Mouse (Mus musculus): Measurements from ENCODE around the gene Adora2b. TPM values are rescaled to one million over a fixed set of nuclear protein-coding genes. Genes with fewer than 3 reads are reported as not detected.
A peak's percentile ranks its signal among the peaks of the same experiment; 100 is the strongest.

The Adora2b gene
- polyA plus RNA-seq, 1 experiment from 2014 or later: 12.0 TPM

DNA sequence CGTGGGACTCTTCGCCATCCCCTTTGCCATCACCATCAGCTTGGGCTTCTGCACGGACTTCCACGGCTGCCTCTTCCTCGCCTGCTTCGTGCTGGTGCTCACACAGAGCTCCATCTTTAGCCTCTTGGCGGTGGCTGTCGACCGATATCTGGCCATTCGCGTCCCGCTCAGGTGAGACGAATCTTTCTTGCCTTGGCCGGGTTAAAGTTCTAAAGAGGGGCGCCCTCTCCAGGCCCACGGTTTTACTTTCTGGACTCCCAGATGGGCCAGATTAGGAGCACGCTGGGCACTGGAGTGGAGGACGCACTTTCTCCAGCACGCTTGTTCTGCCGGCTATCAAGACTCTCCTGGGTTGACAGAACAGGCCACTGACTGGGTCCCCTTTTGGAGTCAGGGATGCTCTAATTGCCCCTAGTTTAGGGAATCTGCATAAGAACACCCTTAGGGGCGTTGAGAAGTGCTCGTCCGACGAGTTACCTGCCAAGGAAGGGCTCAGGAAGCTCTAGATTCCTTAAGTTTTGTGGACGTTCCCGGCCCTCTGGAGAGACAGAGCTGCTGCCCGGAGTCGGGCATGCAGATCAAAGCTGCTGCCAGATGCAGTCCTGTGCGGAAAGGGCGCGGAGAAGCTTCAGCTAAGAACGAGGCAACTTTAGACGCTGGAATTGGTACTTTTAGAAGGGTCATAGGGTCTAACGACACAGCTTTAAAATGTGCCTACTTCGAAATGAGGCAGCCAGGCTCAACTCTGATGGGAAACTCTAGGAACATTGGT, 668 bp downstream of the Adora2b start:
- Histone ChIP-seq H3K27me3 (replicated peaks; ENCODE audit: control insufficient read depth, insufficient read depth, low read length) (no peaks in the 10 kb centered on the region), H3K4me3 (ENCODE audit: low read depth, low read length) (peak overlapping the region; percentile 65), H3K9me3 (ENCODE audit: control insufficient read depth, low read length) (no peaks in the 10 kb centered on the region), H3K27ac (replicated peaks; ENCODE audit: low read depth, low read length) (peak overlapping the region; percentile 28; the same call in 1 of the 2 replicates), H3K4me2 (ENCODE audit: low read depth, low read length) (peak overlapping the region; percentile 98), H3K4me1 (ENCODE audit: control insufficient read depth, insufficient read depth, low read length) (peaks cover 17% of the 10 kb centered on the region), H3K36me3 (ENCODE audit: control insufficient read depth, insufficient read depth, low read length) (no peaks in the 10 kb centered on the region), H3K9ac (ENCODE audit: low read depth, low read length) (peak overlapping the region; percentile 68)
- WGBS: 3% methylated on average over 35 of the region's 35 CpGs
- ATAC-seq (ENCODE audit: low read depth) (peak; percentile 20), DNase-seq (ENCODE audit: low spot score) (peak; percentile 26)

DNA sequence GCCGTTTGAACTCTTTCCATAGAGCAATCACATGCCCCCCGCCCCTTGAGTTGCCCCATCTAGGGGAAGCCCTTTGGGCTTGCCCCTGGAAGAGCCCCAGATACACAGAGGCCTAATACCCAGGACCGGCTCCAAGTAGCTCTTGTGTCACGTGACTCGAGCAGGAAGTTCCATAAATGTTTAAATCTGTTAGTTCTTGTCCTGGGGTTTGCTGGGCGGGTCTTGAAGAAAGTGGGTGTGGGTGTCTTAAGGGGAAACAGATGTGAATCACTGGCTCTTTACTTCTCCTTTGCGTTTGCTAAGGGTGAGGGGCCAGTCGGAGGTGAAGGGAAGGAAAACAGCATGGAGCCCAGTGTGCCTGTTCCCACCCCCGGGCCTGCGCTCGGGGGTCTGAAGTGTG, 2.3 kb downstream of the Adora2b start:
- peak overlapping the region; percentile 67 for H3K27ac ChIP-seq (replicated peaks; ENCODE audit: low read depth, low read length)
- H3K36me3 ChIP-seq (ENCODE audit: control insufficient read depth, insufficient read depth, low read length): no peaks in the 10 kb centered on the region
- H3K4me3 ChIP-seq (ENCODE audit: low read depth, low read length): peak overlapping the region; percentile 65
- H3K4me2 ChIP-seq (ENCODE audit: low read depth, low read length): peak overlapping the region; percentile 98
- ATAC-seq (ENCODE audit: low read depth) (peak; percentile 56), DNase-seq (ENCODE audit: low spot score) (peak; percentile 94)
- H3K4me1 ChIP-seq (ENCODE audit: control insufficient read depth, insufficient read depth, low read length): peaks cover 17% of the 10 kb centered on the region
- H3K9me3 ChIP-seq (ENCODE audit: control insufficient read depth, low read length): no peaks in the 10 kb centered on the region
- peak overlapping the region; percentile 31 for H3K9ac ChIP-seq (ENCODE audit: low read depth, low read length)
- 9% methylated on average over 11 of the region's 11 CpGs for WGBS
- H3K27me3 ChIP-seq (replicated peaks; ENCODE audit: control insufficient read depth, insufficient read depth, low read length): no peaks in the 10 kb centered on the region

DNA sequence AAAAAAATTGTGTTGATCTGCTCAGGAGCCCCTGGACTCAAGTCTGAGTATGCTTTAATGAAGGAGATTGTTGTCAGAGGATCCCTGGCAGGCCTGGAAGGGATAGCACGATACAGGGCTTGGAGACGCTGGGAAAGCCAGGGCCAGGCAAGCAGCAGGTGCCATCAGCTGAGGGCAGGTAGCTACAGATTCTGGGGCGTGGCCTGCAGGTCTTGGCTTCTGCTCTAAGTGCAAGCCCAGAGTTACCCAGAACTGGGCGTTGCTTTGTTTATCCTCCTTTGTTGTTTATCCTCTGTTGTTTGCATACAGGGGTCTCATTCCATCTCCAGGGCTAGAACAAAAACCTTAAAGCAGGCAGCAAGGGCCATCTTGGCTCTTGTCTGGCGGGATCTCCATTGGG, 4.6 kb downstream of the Adora2b start:
- H3K4me2 ChIP-seq (ENCODE audit: low read depth, low read length): no peak overlapping the region
- H3K9me3 ChIP-seq (ENCODE audit: control insufficient read depth, low read length): no peaks in the 10 kb centered on the region
- H3K9ac ChIP-seq (ENCODE audit: low read depth, low read length): no peak overlapping the region
- H3K27ac ChIP-seq (replicated peaks; ENCODE audit: low read depth, low read length): no peak overlapping the region
- H3K4me3 ChIP-seq (ENCODE audit: low read depth, low read length): no peak overlapping the region
- H3K36me3 ChIP-seq (ENCODE audit: control insufficient read depth, insufficient read depth, low read length): no peaks in the 10 kb centered on the region
- no peaks in the 10 kb centered on the region for H3K27me3 ChIP-seq (replicated peaks; ENCODE audit: control insufficient read depth, insufficient read depth, low read length)
- no peak for DNase-seq (ENCODE audit: low spot score)
- H3K4me1 ChIP-seq (ENCODE audit: control insufficient read depth, insufficient read depth, low read length): peaks cover 17% of the 10 kb centered on the region
- 57% methylated on average over 5 of the region's 5 CpGs for WGBS
- ATAC-seq (ENCODE audit: low read depth): no peak

DNA sequence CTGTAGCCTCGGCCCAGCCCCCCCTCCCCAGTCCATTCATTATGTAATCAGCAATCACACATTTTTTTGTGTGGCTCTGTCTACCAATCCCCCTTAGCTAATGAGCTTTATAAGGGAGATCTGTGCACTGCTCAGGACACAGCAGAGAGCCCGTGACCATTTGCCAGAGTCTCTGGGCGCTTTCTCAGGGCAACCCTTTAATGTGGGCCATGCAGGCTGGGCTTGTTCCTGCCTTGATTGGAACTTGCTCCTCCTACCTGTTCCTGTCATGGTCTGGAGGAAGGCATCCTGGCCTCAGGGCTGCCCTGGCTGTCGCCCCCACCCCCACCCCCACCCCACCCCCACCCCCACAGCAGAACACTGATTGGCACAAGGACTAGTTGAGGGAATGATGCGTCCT, 10.4 kb downstream of the Adora2b start:
- Histone ChIP-seq H3K36me3 (ENCODE audit: control insufficient read depth, insufficient read depth, low read length) (no peaks in the 10 kb centered on the region), H3K27ac (replicated peaks; ENCODE audit: low read depth, low read length) (no peak overlapping the region), H3K4me3 (ENCODE audit: low read depth, low read length) (no peak overlapping the region), H3K4me1 (ENCODE audit: control insufficient read depth, insufficient read depth, low read length) (0 out of 2 replicates have a peak, but pooled peaks cover 3% of the 10 kb centered on the region), H3K27me3 (replicated peaks; ENCODE audit: control insufficient read depth, insufficient read depth, low read length) (no peaks in the 10 kb centered on the region), H3K9ac (ENCODE audit: low read depth, low read length) (no peak overlapping the region), H3K9me3 (ENCODE audit: control insufficient read depth, low read length) (no peaks in the 10 kb centered on the region), H3K4me2 (ENCODE audit: low read depth, low read length) (no peak overlapping the region)
- no peak for ATAC-seq (ENCODE audit: low read depth)
- DNase-seq (ENCODE audit: low spot score): no peak
- WGBS: 46% methylated on average over 5 of the region's 5 CpGs

DNA sequence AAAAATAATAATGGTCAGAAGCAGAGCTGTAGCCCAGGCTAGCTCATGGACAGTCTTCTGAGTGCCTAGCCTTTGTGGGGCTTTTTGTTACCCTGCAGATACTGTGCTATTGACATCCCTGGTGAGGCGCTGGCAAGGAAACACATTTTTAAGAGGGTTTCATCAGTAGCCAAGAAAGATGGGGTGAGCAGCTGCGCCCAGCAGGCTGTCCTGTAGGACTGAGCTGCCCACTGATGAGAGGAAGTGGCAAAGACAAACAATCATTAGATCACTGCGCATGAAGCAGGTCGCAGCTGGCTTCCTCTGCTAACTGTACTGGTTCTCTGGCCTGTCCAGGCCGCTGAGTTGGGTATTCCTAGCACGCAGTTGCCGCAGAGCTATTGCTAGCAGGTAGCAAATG, 14.8 kb downstream of the Adora2b start:
- WGBS: 70% methylated on average over 7 of the region's 7 CpGs
- no peaks in the 10 kb centered on the region for H3K27me3 ChIP-seq (replicated peaks; ENCODE audit: control insufficient read depth, insufficient read depth, low read length)
- H3K9ac ChIP-seq (ENCODE audit: low read depth, low read length): no peak overlapping the region
- no peak overlapping the region for H3K4me2 ChIP-seq (ENCODE audit: low read depth, low read length)
- no peaks in the 10 kb centered on the region for H3K9me3 ChIP-seq (ENCODE audit: control insufficient read depth, low read length)
- H3K27ac ChIP-seq (replicated peaks; ENCODE audit: low read depth, low read length): no peak overlapping the region
- 0 out of 2 replicates have a peak, but pooled peaks cover 6% of the 10 kb centered on the region for H3K36me3 ChIP-seq (ENCODE audit: control insufficient read depth, insufficient read depth, low read length)
- ATAC-seq (ENCODE audit: low read depth) (no peak), DNase-seq (ENCODE audit: low spot score) (no peak)
- no peak overlapping the region for H3K4me3 ChIP-seq (ENCODE audit: low read depth, low read length)
- H3K4me1 ChIP-seq (ENCODE audit: control insufficient read depth, insufficient read depth, low read length): 0 out of 2 replicates have a peak, but pooled peaks cover 3% of the 10 kb centered on the region

DNA sequence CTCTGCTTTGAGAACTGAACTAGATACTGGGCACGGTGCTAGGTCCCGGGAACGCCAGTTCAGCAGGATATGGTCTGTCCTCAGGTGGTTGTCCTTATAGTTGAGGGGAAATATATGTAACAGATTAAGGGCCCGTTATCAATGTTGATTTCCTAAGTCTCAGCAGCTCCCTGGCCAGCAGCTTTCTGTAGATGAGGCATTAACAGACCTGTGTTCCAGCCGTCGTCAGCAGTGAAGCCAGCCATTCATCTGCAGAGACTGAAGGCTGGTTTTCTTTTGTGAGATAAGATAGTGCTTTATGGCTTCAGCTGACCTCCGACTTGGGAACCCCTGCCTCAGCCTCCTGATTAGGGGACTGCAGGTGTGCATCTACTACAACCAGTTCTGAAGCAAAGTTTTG, 15.2 kb downstream of the Adora2b start:
- Histone ChIP-seq H3K4me1 (ENCODE audit: control insufficient read depth, insufficient read depth, low read length) (0 out of 2 replicates have a peak, but pooled peaks cover 3% of the 10 kb centered on the region), H3K4me3 (ENCODE audit: low read depth, low read length) (no peak overlapping the region), H3K9ac (ENCODE audit: low read depth, low read length) (no peak overlapping the region), H3K36me3 (ENCODE audit: control insufficient read depth, insufficient read depth, low read length) (0 out of 2 replicates have a peak, but pooled peaks cover 6% of the 10 kb centered on the region), H3K9me3 (ENCODE audit: control insufficient read depth, low read length) (no peaks in the 10 kb centered on the region), H3K4me2 (ENCODE audit: low read depth, low read length) (no peak overlapping the region), H3K27me3 (replicated peaks; ENCODE audit: control insufficient read depth, insufficient read depth, low read length) (no peaks in the 10 kb centered on the region), H3K27ac (replicated peaks; ENCODE audit: low read depth, low read length) (no peak overlapping the region)
- DNase-seq (ENCODE audit: low spot score): no peak
- 81% methylated on average over 7 of the region's 7 CpGs for WGBS
- no peak for ATAC-seq (ENCODE audit: low read depth)

DNA sequence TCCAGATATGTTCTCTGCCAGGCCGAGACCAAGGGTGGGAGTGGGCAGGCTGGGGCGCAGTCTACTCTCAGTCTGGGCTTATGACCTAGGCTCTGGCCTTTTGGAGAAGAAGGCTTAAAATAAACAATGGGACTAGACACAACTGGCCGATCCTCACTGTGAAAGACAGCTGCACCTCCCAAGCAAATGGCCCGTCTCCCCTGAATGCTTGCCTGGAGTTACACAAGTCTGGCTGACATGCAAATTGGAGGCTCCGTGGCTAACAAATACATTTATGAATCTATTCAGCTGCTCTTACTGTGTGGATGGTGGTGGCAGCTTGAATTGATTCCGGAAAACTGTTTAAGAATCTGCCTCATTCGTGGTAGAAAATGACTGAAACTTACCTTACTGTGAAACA, 16.9 kb downstream of the Adora2b start:
- ATAC-seq (ENCODE audit: low read depth) (no peak), DNase-seq (ENCODE audit: low spot score) (no peak)
- H3K36me3 ChIP-seq (ENCODE audit: control insufficient read depth, insufficient read depth, low read length): 0 out of 2 replicates have a peak, but pooled peaks cover 6% of the 10 kb centered on the region
- H3K4me2 ChIP-seq (ENCODE audit: low read depth, low read length): no peak overlapping the region
- no peaks in the 10 kb centered on the region for H3K9me3 ChIP-seq (ENCODE audit: control insufficient read depth, low read length)
- no peak overlapping the region for H3K27ac ChIP-seq (replicated peaks; ENCODE audit: low read depth, low read length)
- H3K27me3 ChIP-seq (replicated peaks; ENCODE audit: control insufficient read depth, insufficient read depth, low read length): no peaks in the 10 kb centered on the region
- H3K4me1 ChIP-seq (ENCODE audit: control insufficient read depth, insufficient read depth, low read length): peaks cover 5% of the 10 kb centered on the region; the same call in 1 of the 2 replicates
- H3K9ac ChIP-seq (ENCODE audit: low read depth, low read length): no peak overlapping the region
- H3K4me3 ChIP-seq (ENCODE audit: low read depth, low read length): no peak overlapping the region
- WGBS: 69% methylated on average over 7 of the region's 7 CpGs

DNA sequence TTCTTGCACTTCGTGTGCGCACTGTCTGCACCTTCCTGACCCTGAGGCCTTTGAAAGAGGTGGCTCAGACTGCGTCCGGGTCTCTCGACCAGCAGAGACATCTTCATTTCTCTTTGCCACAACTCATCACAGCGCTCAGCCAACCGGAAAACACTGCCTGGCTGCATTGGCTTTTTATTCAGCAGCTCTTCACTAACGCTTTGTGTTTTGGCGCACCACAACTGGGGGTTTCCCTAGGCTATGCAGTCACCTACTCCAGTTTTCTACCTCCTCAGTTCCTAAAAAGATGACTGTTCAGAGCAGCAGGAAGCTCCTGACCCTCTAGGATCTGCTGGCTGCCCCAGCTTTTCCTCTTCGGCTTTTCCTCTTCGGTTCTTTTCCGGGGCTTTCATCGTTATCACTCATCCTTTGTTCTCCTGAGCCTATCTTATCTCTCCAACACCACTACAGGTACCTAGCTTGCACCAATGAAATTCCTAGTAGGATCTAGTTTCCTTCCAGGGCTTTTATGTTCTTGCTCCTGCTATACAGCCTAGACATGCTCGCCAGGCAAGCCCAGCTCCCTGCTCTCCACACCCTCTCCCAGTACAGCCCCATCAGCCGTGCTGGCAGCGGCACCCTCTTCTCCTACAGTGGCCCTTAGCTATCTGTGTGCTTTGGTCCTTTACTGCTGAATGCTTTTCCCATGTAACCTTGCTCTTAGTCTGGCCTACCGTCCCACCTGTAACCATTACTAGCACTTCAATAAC, 17.9 kb downstream of the Adora2b start:
- no peak overlapping the region for H3K9ac ChIP-seq (ENCODE audit: low read depth, low read length)
- H3K4me2 ChIP-seq (ENCODE audit: low read depth, low read length): no peak overlapping the region
- no peaks in the 10 kb centered on the region for H3K9me3 ChIP-seq (ENCODE audit: control insufficient read depth, low read length)
- H3K4me1 ChIP-seq (ENCODE audit: control insufficient read depth, insufficient read depth, low read length): peaks cover 10% of the 10 kb centered on the region; the same call in 1 of the 2 replicates
- ATAC-seq (ENCODE audit: low read depth): no peak
- no peak overlapping the region for H3K27ac ChIP-seq (replicated peaks; ENCODE audit: low read depth, low read length)
- WGBS: 64% methylated on average over 17 of the region's 17 CpGs
- H3K27me3 ChIP-seq (replicated peaks; ENCODE audit: control insufficient read depth, insufficient read depth, low read length): no peaks in the 10 kb centered on the region
- no peak for DNase-seq (ENCODE audit: low spot score)
- H3K4me3 ChIP-seq (ENCODE audit: low read depth, low read length): no peak overlapping the region
- H3K36me3 ChIP-seq (ENCODE audit: control insufficient read depth, insufficient read depth, low read length): 0 out of 2 replicates have a peak, but pooled peaks cover 6% of the 10 kb centered on the region
